Mouse (Mus musculus) MEL (cell line): ENCODE data around the gene Slc19a2. TPM values are rescaled to one million over a fixed set of nuclear protein-coding genes. Genes with fewer than 3 reads are reported as not detected.

ENCODE experiments used
- DNase-seq: peaks from one replicate; pipeline ENCODE4 v3.0.0; 2011; ENCODE audit warnings: low read depth, low spot score
- H3K27ac ChIP-seq: 2 replicates; pipeline ENCODE4 v1.5.1; 2012; ENCODE audit warnings: low read depth, mild to moderate bottlenecking, control low read depth, low read length, moderate library complexity; ENCODE audit not compliant: control insufficient read depth
- H3K27me3 ChIP-seq, 2 experiments: fragments of 150-350 bp in 1 of 2; sonication (generic) in 1 of 2; 2 replicates each; pipeline ENCODE4 v1.6.1; 2012; ENCODE audit warnings: low read length in 2 of 2, mild to moderate bottlenecking in 2 of 2, improper control_type of control experiment in 1 of 2, moderate library complexity in 1 of 2; ENCODE audit not compliant: insufficient read depth in 2 of 2, control insufficient read depth in 1 of 2
- H3K36me3 ChIP-seq, 2 experiments: 2 replicates each; pipeline ENCODE4 v1.6.1; 2012 to 2014; ENCODE audit warnings: low read length in 2 of 2, improper control_type of control experiment in 1 of 2, inconsistent platforms in 1 of 2, mild to moderate bottlenecking in 1 of 2; ENCODE audit not compliant: insufficient read depth in 2 of 2, control insufficient read depth in 1 of 2
- H3K4me1 ChIP-seq, 2 experiments: fragments of 150-350 bp in 1 of 2; sonication (generic) in 1 of 2; 2 replicates each; pipeline ENCODE4 v1.6.1; 2012; ENCODE audit warnings: low read length in 2 of 2, improper control_type of control experiment in 1 of 2, mild to moderate bottlenecking in 1 of 2; ENCODE audit not compliant: insufficient read depth in 2 of 2, control insufficient read depth in 1 of 2
- H3K4me3 ChIP-seq, 2 experiments: fragments of 150-350 bp in 1 of 2; sonication (generic) in 1 of 2; 2 replicates each; pipeline ENCODE4 v1.5.1; 2012; ENCODE audit warnings: low read depth in 2 of 2, low read length in 2 of 2, mild to moderate bottlenecking in 2 of 2, moderate library complexity in 2 of 2, control low read depth in 1 of 2, improper control_type of control experiment in 1 of 2; ENCODE audit not compliant: control insufficient read depth in 1 of 2, insufficient read depth in 1 of 2
- H3K79me2 ChIP-seq: 2 replicates; pipeline ENCODE4 v1.6.1; 2012; ENCODE audit warnings: mild to moderate bottlenecking, low read length, moderate library complexity; ENCODE audit not compliant: control insufficient read depth, poor library complexity, insufficient read depth
- H3K9ac ChIP-seq: 2 replicates; pipeline ENCODE4 v1.6.1; 2012; ENCODE audit warnings: low read depth, mild to moderate bottlenecking, control low read depth, low read length, moderate library complexity; ENCODE audit not compliant: control insufficient read depth, poor library complexity, severe bottlenecking
- H3K9me3 ChIP-seq: fragments of 150-350 bp; sonication (generic); replicated peaks from 2 replicates; pipeline ENCODE4 v1.6.1; 2012; ENCODE audit warnings: mild to moderate bottlenecking, low read length, improper control_type of control experiment, moderate library complexity; ENCODE audit not compliant: insufficient read depth
- BHLHE40 ChIP-seq: IDR thresholded peaks from 2 replicates; pipeline ENCODE4 v1.6.1; 2012; ENCODE audit warnings: low read depth, mild to moderate bottlenecking, inconsistent platforms, low read length, improper control_type of control experiment, borderline replicate concordance
- CHD1 ChIP-seq: IDR thresholded peaks from 2 replicates; pipeline ENCODE4 v1.6.1; 2012; ENCODE audit warnings: low read depth, mild to moderate bottlenecking, inconsistent platforms, low read length, improper control_type of control experiment
- CHD2 ChIP-seq: IDR thresholded peaks from 2 replicates; pipeline ENCODE4 v1.6.1; 2011; ENCODE audit warnings: low read length, improper control_type of control experiment
- CTCF ChIP-seq, 3 experiments: IDR thresholded peaks in 2 of 3; conservative IDR thresholded peaks in 1 of 3; 2 replicates each; pipeline ENCODE4 v1.5.1; 2011 to 2012; ENCODE audit warnings: low read length in 3 of 3, low read depth in 2 of 3, mild to moderate bottlenecking in 2 of 3, improper control_type of control experiment in 1 of 3, inconsistent platforms in 1 of 3, mixed read lengths in 1 of 3, moderate library complexity in 1 of 3; ENCODE audit not compliant: control insufficient read depth in 1 of 3, insufficient read depth in 1 of 3, poor library complexity in 1 of 3, severe bottlenecking in 1 of 3
- E2F4 ChIP-seq: IDR thresholded peaks from 2 replicates; pipeline ENCODE4 v1.6.1; 2011; ENCODE audit warnings: low read depth, low read length, improper control_type of control experiment, borderline replicate concordance
- ELF1 ChIP-seq: IDR thresholded peaks from 2 replicates; pipeline ENCODE4 v1.6.1; 2014; ENCODE audit warnings: low read depth, mild to moderate bottlenecking, inconsistent platforms, low read length, improper control_type of control experiment, moderate library complexity
- EP300 ChIP-seq, 2 experiments: IDR thresholded peaks; 2 replicates each; pipeline ENCODE4 v1.6.1; 2011; ENCODE audit warnings: improper control_type of control experiment in 2 of 2, low read length in 2 of 2, low read depth in 1 of 2, mild to moderate bottlenecking in 1 of 2
- ETS1 ChIP-seq: IDR thresholded peaks from 2 replicates; pipeline ENCODE4 v1.6.1; 2012; ENCODE audit warnings: low read depth, mild to moderate bottlenecking, inconsistent platforms, low read length, improper control_type of control experiment, moderate library complexity
- GABPA ChIP-seq: IDR thresholded peaks from 2 replicates; pipeline ENCODE4 v1.6.1; 2012; ENCODE audit warnings: low read depth, mild to moderate bottlenecking, inconsistent platforms, low read length, improper control_type of control experiment, moderate library complexity
- GATA1 ChIP-seq: IDR thresholded peaks from 2 replicates; pipeline ENCODE4 v1.6.1; 2011; ENCODE audit warnings: low read depth, low read length, improper control_type of control experiment
- JUND ChIP-seq: IDR thresholded peaks from 2 replicates; pipeline ENCODE4 v1.6.1; 2011; ENCODE audit warnings: low read depth, mild to moderate bottlenecking, improper control_type of control experiment, low read length
- KAT2A ChIP-seq: conservative IDR thresholded peaks from 2 replicates; pipeline ENCODE4 v1.6.1; 2012; ENCODE audit warnings: low read depth, low read length, improper control_type of control experiment, inconsistent platforms
- MAFK ChIP-seq: IDR thresholded peaks from 2 replicates; pipeline ENCODE4 v1.6.1; 2011; ENCODE audit warnings: low read depth, mild to moderate bottlenecking, low read length, improper control_type of control experiment, borderline replicate concordance
- MAZ ChIP-seq: IDR thresholded peaks from 2 replicates; pipeline ENCODE4 v1.6.1; 2012; ENCODE audit warnings: low read depth, mild to moderate bottlenecking, inconsistent platforms, low read length, improper control_type of control experiment
- MEF2A ChIP-seq: IDR thresholded peaks from 2 replicates; pipeline ENCODE4 v1.6.1; 2014; ENCODE audit warnings: low read depth, mild to moderate bottlenecking, inconsistent platforms, low read length, improper control_type of control experiment; ENCODE audit not compliant: poor library complexity, insufficient replicate concordance, severe bottlenecking; ENCODE audit errors: extremely low read depth
- MXI1 ChIP-seq: IDR thresholded peaks from 2 replicates; pipeline ENCODE4 v1.6.1; 2011; ENCODE audit warnings: mild to moderate bottlenecking, low read depth, low read length, improper control_type of control experiment
- MYB ChIP-seq: IDR thresholded peaks from 2 replicates; pipeline ENCODE4 v1.6.1; 2011; ENCODE audit warnings: mild to moderate bottlenecking, low read depth, low read length, improper control_type of control experiment
- MYC ChIP-seq: IDR thresholded peaks from 2 replicates; pipeline ENCODE4 v1.6.1; 2011; ENCODE audit warnings: low read depth, mild to moderate bottlenecking, low read length, improper control_type of control experiment, moderate library complexity
- NELFE ChIP-seq: IDR thresholded peaks from 2 replicates; pipeline ENCODE4 v1.6.1; 2011; ENCODE audit warnings: low read depth, low read length, improper control_type of control experiment
- NRF1 ChIP-seq: IDR thresholded peaks from 2 replicates; pipeline ENCODE4 v1.6.1; 2014; ENCODE audit warnings: low read depth, mild to moderate bottlenecking, inconsistent platforms, low read length, improper control_type of control experiment, moderate library complexity; ENCODE audit not compliant: poor library complexity, insufficient read depth, severe bottlenecking
- POLR2A ChIP-seq, 2 experiments: IDR thresholded peaks; 2 replicates each; pipeline ENCODE4 v1.6.1; 2011 to 2012; ENCODE audit warnings: low read length in 2 of 2, mild to moderate bottlenecking in 2 of 2, control low read depth in 1 of 2, improper control_type of control experiment in 1 of 2, low read depth in 1 of 2, moderate library complexity in 1 of 2; ENCODE audit not compliant: control insufficient read depth in 1 of 2, insufficient read depth in 1 of 2, poor library complexity in 1 of 2
- POLR2AphosphoS2 ChIP-seq: IDR thresholded peaks from 2 replicates; pipeline ENCODE4 v1.6.1; 2011; ENCODE audit warnings: low read length, improper control_type of control experiment
- POLR2AphosphoS5 ChIP-seq: IDR thresholded peaks from 2 replicates; pipeline ENCODE4 v1.6.1; 2012; ENCODE audit warnings: low read depth, borderline replicate concordance, mild to moderate bottlenecking, inconsistent platforms, low read length, moderate library complexity, mixed read lengths
- RAD21 ChIP-seq: IDR thresholded peaks from 2 replicates; pipeline ENCODE4 v1.6.1; 2011; ENCODE audit warnings: mild to moderate bottlenecking, low read depth, low read length, improper control_type of control experiment
- RCOR1 ChIP-seq: IDR thresholded peaks from 2 replicates; pipeline ENCODE4 v1.6.1; 2012; ENCODE audit warnings: low read depth, mild to moderate bottlenecking, inconsistent platforms, low read length, improper control_type of control experiment
- SIN3A ChIP-seq: IDR thresholded peaks from 2 replicates; pipeline ENCODE4 v1.6.1; 2012; ENCODE audit warnings: low read length, improper control_type of control experiment, inconsistent platforms
- SMC3 ChIP-seq: IDR thresholded peaks from 2 replicates; pipeline ENCODE4 v1.6.1; 2011; ENCODE audit warnings: low read depth, low read length, improper control_type of control experiment
- TAL1 ChIP-seq: IDR thresholded peaks from 2 replicates; pipeline ENCODE4 v1.6.1; 2012; ENCODE audit warnings: mild to moderate bottlenecking, inconsistent platforms, low read length, moderate library complexity, mixed read lengths
- TBP ChIP-seq: IDR thresholded peaks from 2 replicates; pipeline ENCODE4 v1.8.0; 2011; ENCODE audit warnings: low read depth, low read length, improper control_type of control experiment
- TCF12 ChIP-seq: IDR thresholded peaks from 2 replicates; pipeline ENCODE4 v1.6.1; 2014; ENCODE audit warnings: low read depth, mild to moderate bottlenecking, inconsistent platforms, low read length, improper control_type of control experiment, moderate library complexity
- UBTF ChIP-seq: IDR thresholded peaks from 2 replicates; pipeline ENCODE4 v1.6.1; 2012; ENCODE audit warnings: low read depth, mild to moderate bottlenecking, inconsistent platforms, low read length, improper control_type of control experiment, moderate library complexity, borderline replicate concordance; ENCODE audit not compliant: insufficient read depth
- USF1 ChIP-seq: IDR thresholded peaks from 2 replicates; pipeline ENCODE4 v1.6.1; 2014; ENCODE audit warnings: low read depth, mild to moderate bottlenecking, inconsistent platforms, low read length, improper control_type of control experiment, moderate library complexity
- USF2 ChIP-seq, 2 experiments: IDR thresholded peaks; 2 replicates each; pipeline ENCODE4 v1.6.1; 2011 to 2012; ENCODE audit warnings: improper control_type of control experiment in 2 of 2, low read length in 2 of 2, borderline replicate concordance in 1 of 2, inconsistent platforms in 1 of 2, low read depth in 1 of 2, mild to moderate bottlenecking in 1 of 2; ENCODE audit not compliant: insufficient read depth in 1 of 2
- ZC3H11A ChIP-seq: IDR thresholded peaks from 2 replicates; pipeline ENCODE4 v1.6.1; 2012; ENCODE audit warnings: low read depth, mild to moderate bottlenecking, inconsistent platforms, low read length, improper control_type of control experiment
- ZKSCAN1 ChIP-seq: IDR thresholded peaks from 2 replicates; pipeline ENCODE4 v1.6.1; 2012; ENCODE audit warnings: low read depth, mild to moderate bottlenecking, inconsistent platforms, low read length, improper control_type of control experiment, moderate library complexity
- ZMIZ1 ChIP-seq: IDR thresholded peaks from 2 replicates; pipeline ENCODE4 v1.6.1; 2012; ENCODE audit warnings: low read depth, mild to moderate bottlenecking, inconsistent platforms, low read length, improper control_type of control experiment, moderate library complexity
- ZNF384 ChIP-seq: IDR thresholded peaks from 2 replicates; pipeline ENCODE4 v1.6.1; 2012; ENCODE audit warnings: low read depth, mild to moderate bottlenecking, inconsistent platforms, low read length, improper control_type of control experiment
- polyA plus RNA-seq, 2 experiments: library from polyadenylated mRNA; stranded (reverse) in 1 of 2; unstranded in 1 of 2; fragments of >175 nt in 1 of 2; fragments of >200 nt in 1 of 2; gene quantifications; 2 replicates each; pipeline versions ENCODE4 v1.2.1 to v1.2.4; 2012; ENCODE audit warnings: low replicate concordance in 2 of 2, low read depth in 1 of 2; ENCODE audit not compliant: insufficient read length in 2 of 2, insufficient read depth in 1 of 2, missing spikeins in 1 of 2
- total RNA-seq: library from RNA; depleted of rRNA; stranded (reverse); fragments of 300-350 nt; gene quantifications from 2 replicates; pipeline ENCODE4 v1.2.3, GENCODE M21; 2012

The Slc19a2 gene
- total and polyA plus RNA-seq, 3 experiments: 9.0 to 54.2 (median 9.7) TPM

DNA sequence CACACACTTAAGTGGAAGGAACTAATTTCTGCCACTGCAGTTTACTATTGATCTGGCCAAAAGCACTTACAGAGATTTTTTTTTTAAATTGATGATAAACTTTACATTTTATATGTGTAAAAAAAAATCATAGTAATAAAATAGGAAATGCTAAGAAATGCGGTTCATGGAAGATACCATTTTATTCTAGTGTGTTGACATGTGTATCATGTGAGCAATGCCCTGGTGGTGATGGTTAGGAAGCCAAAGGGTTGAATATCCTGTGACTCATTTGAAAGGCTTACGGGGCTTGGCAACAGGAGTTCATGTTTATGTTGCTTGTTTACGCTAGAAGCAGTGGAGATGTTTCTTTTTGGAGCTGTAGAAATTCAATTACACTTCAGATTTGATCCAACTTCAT, 27.7 kb downstream of the Slc19a2 start:
- Histone ChIP-seq H3K36me3 (peaks cover 0 to 6% of the 10 kb centered on the region in 2 experiments; a peak in 2 of 4 replicates), H3K9ac (peak overlapping the region; percentile 82), H3K79me2 (no peaks in the 10 kb centered on the region; the same call in 1 of the 2 replicates), H3K27me3 (no peaks in the 10 kb centered on the region), H3K4me3 (peak overlapping the region; percentile 31 to 79; a peak in 3 of 4 replicates), H3K4me1 (peaks cover 0 to 6% of the 10 kb centered on the region in 2 experiments; a peak in 1 of 4 replicates), H3K27ac (peak overlapping the region; percentile 57), H3K9me3 (no peaks in the 10 kb centered on the region)
- DNase-seq: peak; percentile 87
- peak; percentile 60 for TF ChIP-seq ETS1
- no peak for TF ChIP-seq UBTF
- TF ChIP-seq ZC3H11A: no peak
- peak; percentile 55; the same call in 1 of the 2 replicates for TF ChIP-seq TBP
- TF ChIP-seq KAT2A: no peak
- TF ChIP-seq MAFK: no peak
- TF ChIP-seq NELFE: no peak
- TF ChIP-seq MEF2A: no peak
- peak; percentile 75 for TF ChIP-seq MYB
- TF ChIP-seq SMC3: no peak
- TF ChIP-seq EP300 (IDR thresholded peaks at IDR 0.05; ENCODE audit: low read depth in 1 of 2, low read length in 2 of 2): peak; percentile 30 to 64; a peak in 2 of 4 replicates
- TF ChIP-seq POLR2AphosphoS2: no peak
- TF ChIP-seq JUND: 0 out of 2 replicates have a peak, but pooled peaks have one; percentile 13
- TF ChIP-seq NRF1: no peak
- peak; percentile 48; the same call in 1 of the 2 replicates for TF ChIP-seq ELF1
- TF ChIP-seq RCOR1: no peak
- no peak for TF ChIP-seq CHD2
- TF ChIP-seq MXI1: peak; percentile 84
- 0 out of 2 replicates have a peak, but pooled peaks have one; percentile 33 for TF ChIP-seq TCF12
- no peak for TF ChIP-seq ZNF384
- peak; percentile 88 for TF ChIP-seq USF1
- TF ChIP-seq GATA1: no peak
- TF ChIP-seq POLR2A (IDR thresholded peaks at IDR 0.05; ENCODE audit: control insufficient read depth in 1 of 2, insufficient read depth in 1 of 2, low read depth in 1 of 2, low read length in 2 of 2, poor library complexity in 1 of 2): 0 out of 4 replicates have a peak, but pooled peaks of 1 of the 2 experiments have one; percentile 25
- TF ChIP-seq CTCF (IDR thresholded peaks at IDR 0.05 in 2 of 3, conservative IDR thresholded peaks at IDR 0.05 in 1 of 3; ENCODE audit: control insufficient read depth in 1 of 3, insufficient read depth in 1 of 3, low read depth in 2 of 3, low read length in 3 of 3, poor library complexity in 1 of 3, severe bottlenecking in 1 of 3): peak in 1 of 3 experiments; percentile 30; a peak in 2 of 6 replicates
- TF ChIP-seq MYC: peak; percentile 83
- 0 out of 4 replicates have a peak, but pooled peaks of 1 of the 2 experiments have one; percentile 28 for TF ChIP-seq USF2 (IDR thresholded peaks at IDR 0.05; ENCODE audit: borderline replicate concordance in 1 of 2, insufficient read depth in 1 of 2, low read depth in 1 of 2, low read length in 2 of 2)
- TF ChIP-seq RAD21: no peak
- peak; percentile 6; the same call in 1 of the 2 replicates for TF ChIP-seq BHLHE40
- TF ChIP-seq POLR2AphosphoS5: no peak
- TF ChIP-seq TAL1: no peak
- TF ChIP-seq E2F4: no peak
- TF ChIP-seq CHD1: peak; percentile 92; the same call in 1 of the 2 replicates
- peak; percentile 91 for TF ChIP-seq SIN3A
- no peak for TF ChIP-seq ZKSCAN1
- no peak for TF ChIP-seq ZMIZ1
- TF ChIP-seq MAZ: no peak
- TF ChIP-seq GABPA: no peak
